Mouse (Mus musculus) NIH3T3 (cell line): ENCODE measurements at regions not wholly inside any gene's neighbourhood (a gene's known extent, or its start where the extent isn't known, plus 50 kb on each side); places are given as distances from the start of the nearest gene placed in this dataset.
A peak's percentile ranks its signal among the peaks of the same experiment; 100 is the strongest.

ENCODE experiments used
- DNase-seq: peaks from one replicate; pipeline ENCODE4 v3.0.0-alpha.2; 2012; ENCODE audit warnings: low read depth

DNA sequence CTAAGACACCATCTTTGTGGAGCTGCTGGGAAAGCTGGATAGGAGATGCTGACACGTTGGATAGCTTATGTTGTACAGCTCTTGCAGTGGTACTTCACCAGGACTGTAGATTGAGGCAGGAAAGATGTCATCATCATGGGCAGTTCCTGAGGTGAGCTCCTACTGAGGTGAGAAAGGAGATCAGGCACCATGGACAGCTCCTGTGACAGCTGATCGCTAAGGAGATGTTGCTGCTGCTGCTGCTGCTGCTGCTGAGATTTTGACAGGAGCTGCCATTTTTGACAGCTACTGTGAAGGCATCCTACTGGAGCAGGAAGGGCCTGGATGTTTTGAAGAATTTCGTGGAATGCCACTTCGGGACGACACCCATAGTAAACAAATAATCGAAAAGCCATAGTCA, 152.6 kb downstream of the Adam29 start:
- DNase-seq, result peak; percentile 21

DNA sequence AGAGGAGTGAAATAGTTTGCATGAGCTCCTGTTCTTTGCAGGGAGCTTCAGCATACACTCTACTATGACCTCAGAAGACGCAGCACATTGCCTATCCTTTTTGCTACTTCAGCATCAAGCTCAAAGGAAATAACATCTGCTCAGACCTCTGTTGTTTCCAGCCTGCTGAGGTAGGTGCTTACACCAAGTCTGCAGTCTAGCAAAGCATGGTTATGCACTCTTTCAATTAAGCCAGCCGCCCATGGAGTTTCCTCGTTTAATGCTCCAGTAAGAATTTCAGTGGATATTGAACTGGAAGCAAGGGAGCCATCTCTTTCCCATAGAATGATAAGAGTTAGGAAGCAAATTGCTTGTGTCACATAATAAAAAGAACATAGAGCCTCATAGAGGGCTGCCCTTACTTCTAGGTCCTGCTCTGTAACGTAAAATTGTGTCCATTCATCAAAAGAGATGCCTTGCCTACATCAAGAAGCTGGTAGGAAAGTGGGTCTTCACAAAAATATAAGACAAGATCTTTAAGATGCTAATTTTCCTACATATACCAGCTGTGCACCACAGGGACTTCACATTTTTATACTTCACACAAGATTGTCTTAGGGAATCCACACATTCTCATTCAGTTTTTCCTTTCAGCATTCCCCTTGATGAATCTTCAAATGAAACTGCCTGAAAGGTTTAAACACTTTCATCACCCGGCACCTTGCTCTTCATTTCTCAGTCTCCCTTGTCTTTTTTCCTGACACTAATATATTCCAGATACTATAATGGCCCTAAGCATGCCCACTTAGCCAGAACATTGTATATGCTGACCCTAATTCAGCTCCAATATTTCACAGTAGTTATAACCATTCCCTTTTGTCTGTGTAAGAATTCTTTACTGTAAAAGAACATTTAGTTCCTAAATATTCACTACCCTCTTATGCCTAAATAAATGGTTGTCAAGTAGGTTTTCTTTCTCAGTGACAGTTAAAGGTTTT, 182.2 kb downstream of the Adam29 start:
- DNase-seq, result no peak

DNA sequence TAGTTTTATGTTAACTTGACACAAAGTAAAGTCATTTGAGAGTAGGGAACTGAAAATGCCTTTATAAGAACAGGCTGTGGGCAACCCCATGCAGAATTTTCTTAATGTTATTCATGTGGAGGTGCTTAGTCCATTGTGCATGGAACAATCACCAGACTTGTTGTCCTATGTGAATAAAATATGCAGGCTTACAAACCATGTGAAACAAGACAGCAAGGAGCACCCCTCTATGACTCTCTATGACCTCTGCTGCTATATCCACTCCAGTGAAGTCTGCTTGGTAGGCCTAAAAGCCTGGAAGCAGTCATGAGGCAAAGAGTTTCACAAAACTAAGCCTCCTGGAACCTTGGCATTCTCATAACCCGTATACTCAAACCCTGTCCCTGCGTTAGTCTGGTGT, 215.0 kb downstream of the Adam29 start:
- no peak for DNase-seq

DNA sequence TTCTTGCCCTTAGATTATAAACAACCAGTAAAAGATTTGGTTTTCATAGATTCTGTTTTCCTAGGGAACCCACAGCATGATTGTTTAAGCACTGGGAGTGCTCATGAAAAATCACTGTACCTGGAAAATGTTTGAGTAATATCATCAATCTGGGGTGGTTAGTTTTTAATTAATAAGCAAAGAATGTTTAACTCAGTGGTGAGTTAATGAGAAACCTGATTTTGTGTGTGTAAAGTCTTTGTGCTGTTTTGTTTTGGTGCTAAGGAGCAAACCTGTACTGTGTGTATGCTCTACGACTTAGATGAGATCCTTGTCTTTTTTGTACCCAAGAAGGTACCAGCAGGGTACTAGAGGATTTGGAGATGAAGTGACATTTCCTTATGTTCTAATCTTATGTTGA, 226.3 kb downstream of the Adam29 start:
- DNase-seq, result no peak

DNA sequence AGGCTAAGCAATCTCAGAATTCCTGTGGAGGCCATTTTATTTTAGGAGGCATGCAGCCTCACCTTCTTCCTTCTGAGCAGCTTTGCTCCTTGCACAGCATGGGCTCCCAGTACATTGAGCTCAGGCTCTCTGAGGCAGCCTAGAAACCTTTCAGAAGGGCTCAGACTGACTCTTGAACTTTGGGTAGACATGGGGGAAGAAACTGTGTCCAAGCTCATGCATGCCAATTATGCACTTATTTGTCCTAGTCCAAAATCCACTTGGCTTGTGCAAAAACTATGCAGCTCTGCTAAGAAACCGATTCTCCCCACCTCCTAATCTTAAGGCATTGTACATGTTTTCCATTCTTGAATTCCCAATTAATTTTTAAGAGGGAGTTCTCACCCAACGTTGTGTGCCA, 268.0 kb downstream of the Adam29 start:
- no peak for DNase-seq

DNA sequence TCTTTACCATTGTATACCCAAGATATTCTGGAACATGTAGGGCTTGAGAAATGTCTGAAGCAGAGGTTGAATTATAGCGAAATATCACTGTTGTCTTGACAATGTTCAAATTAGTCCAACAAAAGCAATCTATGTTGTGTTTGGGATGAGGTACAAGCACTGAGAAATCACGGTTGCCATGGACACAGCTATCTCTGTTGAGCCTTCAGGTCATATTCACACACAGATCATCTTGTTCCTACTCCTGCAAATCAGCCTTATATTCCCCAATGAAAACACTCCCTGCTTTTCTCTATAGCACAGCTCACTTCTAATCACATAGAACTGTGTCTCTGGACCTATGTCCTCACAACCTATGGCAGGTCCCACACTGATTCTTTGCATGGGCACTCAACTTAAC, 284.3 kb downstream of the Adam29 start:
- DNase-seq, result no peak
